In genomic region chr15:32306557-32307243, GRCm38 (mm10) we compare ENCODE assay signal across 18 mouse cellular contexts.
DNase-seq lines count a peak whose midpoint lies in the region; ATAC-seq and TF ChIP-seq lines count a peak whose summit lies in the region.
"Had no signal": no experiment of that assay in that cellular context is flagged by ENCODE, and none has a peak within 500 bp of the region (broad histone marks: within the 10 kb centered on the region; RNA-seq: fewer than 3 reads in every experiment).

No protein-coding gene starts in this region.

- no peak overlapping the region for H3K9ac ChIP-seq in stomach, postnatal 0 days (ENCODE audit: low read length)
- no peak overlapping the region for H3K9ac ChIP-seq in neural tube, embryonic 15.5 days (replicated peaks)
- H3K9ac ChIP-seq: embryonic facial prominence, embryonic 13.5 days; hindbrain, embryonic 15.5 days; liver, embryonic 12.5 days; midbrain, embryonic 12.5 days had no signal

- no peak for ATAC-seq in stomach, postnatal 0 days (ENCODE audit: low FRiP score, low TSS enrichment)
- no peak for ATAC-seq in neural tube, embryonic 15.5 days (ENCODE audit: low FRiP score)
- ATAC-seq in cerebellum, adult (ENCODE audit: insufficient number of reproducible peaks, low FRiP score, low TSS enrichment), result no peak
- ATAC-seq: liver, embryonic 12.5 days had no signal

- H3K27me3 ChIP-seq in kidney, adult 2 months (replicated peaks; ENCODE audit: control insufficient read depth, insufficient read depth, low read length), result no peaks in the 10 kb centered on the region
- H3K27me3 ChIP-seq in stomach, postnatal 0 days (ENCODE audit: control insufficient read depth, insufficient read depth, low read length), result no peaks in the 10 kb centered on the region
- no peaks in the 10 kb centered on the region for H3K27me3 ChIP-seq in neural tube, embryonic 15.5 days (replicated peaks)
- H3K27me3 ChIP-seq: embryonic facial prominence, embryonic 13.5 days; hindbrain, embryonic 15.5 days; liver, embryonic 12.5 days; midbrain, embryonic 12.5 days had no signal

- no peak overlapping the region for H3K27ac ChIP-seq in kidney, adult 2 months (ENCODE audit: insufficient read depth, low read depth, low read length)
- H3K27ac ChIP-seq in bone marrow macrophage, adult 2 months (ENCODE audit: insufficient read depth, low read depth, low read length), result peak overlapping the region; percentile 54
- peak overlapping the region; percentile 35; the same call in 1 of the 2 replicates for H3K27ac ChIP-seq in stomach, postnatal 0 days (replicated peaks)
- no peak overlapping the region for H3K27ac ChIP-seq in neural tube, embryonic 15.5 days (replicated peaks)
- H3K27ac ChIP-seq: embryonic facial prominence, embryonic 13.5 days; forebrain, embryonic 10.5 days; hindbrain, embryonic 15.5 days; limb, embryonic 10.5 days; liver, embryonic 12.5 days; midbrain, embryonic 12.5 days had no signal

- TF ChIP-seq EP300 in stomach, postnatal 0 days (optimal IDR thresholded peaks at IDR 0.05), result no peak

- H3K9me3 ChIP-seq in stomach, postnatal 0 days (ENCODE audit: control insufficient read depth, low read length), result no peaks in the 10 kb centered on the region
- H3K9me3 ChIP-seq in neural tube, embryonic 15.5 days (replicated peaks), result no peaks in the 10 kb centered on the region
- H3K9me3 ChIP-seq: embryonic facial prominence, embryonic 13.5 days; forebrain, embryonic 10.5 days; hindbrain, embryonic 15.5 days; limb, embryonic 10.5 days; liver, embryonic 12.5 days; midbrain, embryonic 12.5 days had no signal

- H3K4me3 ChIP-seq in kidney, adult 2 months (ENCODE audit: insufficient read depth, low read depth, low read length), result no peak overlapping the region
- no peak overlapping the region for H3K4me3 ChIP-seq in bone marrow macrophage, adult 2 months (ENCODE audit: insufficient read depth, low read length)
- no peak overlapping the region for H3K4me3 ChIP-seq in stomach, postnatal 0 days (ENCODE audit: low read depth, low read length)
- no peak overlapping the region for H3K4me3 ChIP-seq in neural tube, embryonic 15.5 days (replicated peaks)
- H3K4me3 ChIP-seq: embryonic facial prominence, embryonic 13.5 days; forebrain, embryonic 10.5 days; hindbrain, embryonic 15.5 days; limb, embryonic 10.5 days; liver, embryonic 12.5 days; midbrain, embryonic 12.5 days had no signal

- WGBS in kidney, adult 2 months, result 59% methylated on average over 6 of the region's 6 CpGs
- 52% methylated on average over 6 of the region's 6 CpGs for WGBS in stomach, postnatal 0 days
- 84% methylated on average over 6 of the region's 6 CpGs for WGBS in neural tube, embryonic 15.5 days

- H3K36me3 ChIP-seq in kidney, adult 2 months (ENCODE audit: control insufficient read depth, insufficient read depth, low read length), result no peaks in the 10 kb centered on the region
- H3K36me3 ChIP-seq in stomach, postnatal 0 days (ENCODE audit: control insufficient read depth, insufficient read depth, low read length), result no peaks in the 10 kb centered on the region
- H3K36me3 ChIP-seq in neural tube, embryonic 15.5 days, result no peaks in the 10 kb centered on the region
- H3K36me3 ChIP-seq: embryonic facial prominence, embryonic 13.5 days; forebrain, embryonic 10.5 days; hindbrain, embryonic 15.5 days; limb, embryonic 10.5 days; liver, embryonic 12.5 days; midbrain, embryonic 12.5 days had no signal

- TF ChIP-seq CTCF in kidney, adult 2 months (conservative IDR thresholded peaks at IDR 0.05; ENCODE audit: insufficient read depth, insufficient read length, low read depth, low read length), result no peak
- TF ChIP-seq CTCF in bone marrow macrophage, adult 2 months (IDR thresholded peaks at IDR 0.05; ENCODE audit: low read depth, low read length), result no peak
- no peak for TF ChIP-seq CTCF in stomach, postnatal 0 days (IDR thresholded peaks at IDR 0.05; ENCODE audit: low read depth)

- no peak for TF ChIP-seq POLR2A in kidney, adult 2 months (IDR thresholded peaks at IDR 0.05; ENCODE audit: low read depth, low read length)
- TF ChIP-seq POLR2A in bone marrow macrophage, adult 2 months (IDR thresholded peaks at IDR 0.05; ENCODE audit: borderline replicate concordance, low read depth, low read length), result no peak

- DNase-seq in kidney, adult 2 months, result peak; percentile 12
- DNase-seq in kidney, adult 8-10 months, result no peak
- peak; percentile 15 for DNase-seq in lung, postnatal 10 days
- no peak for DNase-seq in lung, postnatal 14 days
- no peak for DNase-seq in stomach, postnatal 0 days (ENCODE audit: low spot score)
- DNase-seq: cerebellum, adult 18-20 months; gastrocnemius, postnatal 36 days; right cerebral cortex, adult 18-20 months; thymus, adult 2 months had no signal

- H3K4me2 ChIP-seq in stomach, postnatal 0 days (replicated peaks; ENCODE audit: low read depth), result no peak overlapping the region
- no peak overlapping the region for H3K4me2 ChIP-seq in neural tube, embryonic 15.5 days
- H3K4me2 ChIP-seq: embryonic facial prominence, embryonic 13.5 days; hindbrain, embryonic 15.5 days; liver, embryonic 12.5 days; midbrain, embryonic 12.5 days had no signal

- peaks cover 3% of the 10 kb centered on the region; the same call in 1 of the 2 replicates for H3K4me1 ChIP-seq in kidney, adult 2 months (ENCODE audit: control insufficient read depth, insufficient read depth, low read length)
- peaks cover 15% of the 10 kb centered on the region for H3K4me1 ChIP-seq in bone marrow macrophage, adult 2 months (ENCODE audit: control insufficient read depth, insufficient read depth, low read length)
- H3K4me1 ChIP-seq in stomach, postnatal 0 days (replicated peaks; ENCODE audit: control insufficient read depth, insufficient read depth), result no peaks in the 10 kb centered on the region; the same call in 1 of the 2 replicates
- H3K4me1 ChIP-seq in neural tube, embryonic 15.5 days, result peaks cover 7% of the 10 kb centered on the region
- H3K4me1 ChIP-seq: hindbrain, embryonic 15.5 days; liver, embryonic 12.5 days; midbrain, embryonic 12.5 days had no signal

Comparison
In these comparisons a context has a peak if more than half of its experiments do, and no peak if none do; other contexts are left out.
1. DNase-seq: peak in kidney, adult 2 months (single experiment) and lung, postnatal 10 days (single experiment); none in kidney, adult 8-10 months (0 of 2), lung, postnatal 14 days (single experiment) and stomach, postnatal 0 days (single experiment).
2. H3K27ac ChIP-seq: peak in bone marrow macrophage, adult 2 months (single experiment) and stomach, postnatal 0 days (single experiment); none in kidney, adult 2 months (single experiment) and neural tube, embryonic 15.5 days (single experiment).